Mouse (Mus musculus): ENCODE measurements around the gene Crocc. TPM values are rescaled to one million over a fixed set of nuclear protein-coding genes. Genes with fewer than 3 reads are reported as not detected.

Gene Crocc
- total and polyA plus RNA-seq, 2 experiments from 2014 or later = 4.2 to 22.0 TPM

GRCm38 (mm10) chr4:140975356-140975755 is 85.0 kb downstream of the Crocc start:
- no peak for ATAC-seq (ENCODE audit: low FRiP score)
- no peaks in the 10 kb centered on the region for H3K27me3 ChIP-seq (ENCODE audit: insufficient read depth, low read length)
- H3K4me2 ChIP-seq (ENCODE audit: low read depth, low read length, poor library complexity, severe bottlenecking) = no peak overlapping the region
- WGBS = 99% methylated on average over 7 of the region's 7 CpGs
- H3K27ac ChIP-seq (ENCODE audit: low read depth, low read length) = no peak overlapping the region
- H3K9ac ChIP-seq (replicated peaks; ENCODE audit: low read length, poor library complexity, severe bottlenecking) = no peak overlapping the region
- peaks cover 76% of the 10 kb centered on the region for H3K36me3 ChIP-seq (ENCODE audit: insufficient read depth, low read length)
- no peaks in the 10 kb centered on the region for H3K4me1 ChIP-seq (ENCODE audit: insufficient read depth, low read length)
- no peak for DNase-seq (ENCODE audit: low spot score)
- H3K4me3 ChIP-seq (ENCODE audit: low read depth, low read length) = no peak overlapping the region
- no peak for TF ChIP-seq CTCF (IDR thresholded peaks at IDR 0.05)
- H3K9me3 ChIP-seq (ENCODE audit: low read length) = no peaks in the 10 kb centered on the region

- ATAC-seq (ENCODE audit: low FRiP score) (no peak), DNase-seq (ENCODE audit: low spot score) (no peak)
- 96% methylated on average over 6 of the region's 6 CpGs for WGBS
- H3K4me3 ChIP-seq (ENCODE audit: low read depth, low read length) = no peak overlapping the region
- H3K4me1 ChIP-seq (ENCODE audit: insufficient read depth, low read length) = no peaks in the 10 kb centered on the region
- peaks cover 78% of the 10 kb centered on the region for H3K36me3 ChIP-seq (ENCODE audit: insufficient read depth, low read length)
- no peaks in the 10 kb centered on the region for H3K27me3 ChIP-seq (ENCODE audit: insufficient read depth, low read length)
- no peak overlapping the region for H3K27ac ChIP-seq (ENCODE audit: low read depth, low read length)
- H3K9me3 ChIP-seq (ENCODE audit: low read length) = no peaks in the 10 kb centered on the region
- TF ChIP-seq CTCF (IDR thresholded peaks at IDR 0.05) = no peak
- H3K9ac ChIP-seq (replicated peaks; ENCODE audit: low read length, poor library complexity, severe bottlenecking) = no peak overlapping the region
- H3K4me2 ChIP-seq (ENCODE audit: low read depth, low read length, poor library complexity, severe bottlenecking) = no peak overlapping the region
These were observed 85.9 kb downstream of the Crocc start for GRCm38 (mm10) chr4:140974408-140974807.

- no peak overlapping the region for H3K27ac ChIP-seq (ENCODE audit: low read depth, low read length)
- ATAC-seq (ENCODE audit: low FRiP score) (no peak), DNase-seq (ENCODE audit: low spot score) (no peak)
- no peaks in the 10 kb centered on the region for H3K4me1 ChIP-seq (ENCODE audit: insufficient read depth, low read length)
- no peaks in the 10 kb centered on the region for H3K27me3 ChIP-seq (ENCODE audit: insufficient read depth, low read length)
- H3K36me3 ChIP-seq (ENCODE audit: insufficient read depth, low read length) = peaks cover 71% of the 10 kb centered on the region
- no peak overlapping the region for H3K9ac ChIP-seq (replicated peaks; ENCODE audit: low read length, poor library complexity, severe bottlenecking)
- H3K4me2 ChIP-seq (ENCODE audit: low read depth, low read length, poor library complexity, severe bottlenecking) = no peak overlapping the region
- 85% methylated on average over 13 of the region's 13 CpGs for WGBS
- H3K9me3 ChIP-seq (ENCODE audit: low read length) = no peaks in the 10 kb centered on the region
- no peak for TF ChIP-seq CTCF (IDR thresholded peaks at IDR 0.05)
- no peak overlapping the region for H3K4me3 ChIP-seq (ENCODE audit: low read depth, low read length)
These were observed 88.7 kb downstream of the Crocc start for GRCm38 (mm10) chr4:140971691-140972090.

GRCm38 (mm10) chr4:140967386-140968159 is 92.8 kb downstream of the Crocc start:
- TF ChIP-seq CTCF (IDR thresholded peaks at IDR 0.05) = no peak
- WGBS = 89% methylated on average over 11 of the region's 11 CpGs
- Histone ChIP-seq H3K4me3 (ENCODE audit: low read depth, low read length) (no peak overlapping the region), H3K36me3 (ENCODE audit: insufficient read depth, low read length) (peaks cover 43% of the 10 kb centered on the region), H3K27ac (ENCODE audit: low read depth, low read length) (no peak overlapping the region), H3K27me3 (ENCODE audit: insufficient read depth, low read length) (no peaks in the 10 kb centered on the region), H3K9me3 (ENCODE audit: low read length) (no peaks in the 10 kb centered on the region), H3K4me2 (ENCODE audit: low read depth, low read length, poor library complexity, severe bottlenecking) (no peak overlapping the region), H3K9ac (replicated peaks; ENCODE audit: low read length, poor library complexity, severe bottlenecking) (no peak overlapping the region), H3K4me1 (ENCODE audit: insufficient read depth, low read length) (peaks cover 8% of the 10 kb centered on the region; the same call in 1 of the 2 replicates)
- DNase-seq (ENCODE audit: low spot score) (no peak), ATAC-seq (ENCODE audit: low FRiP score) (no peak)

Other genes with a start within 250 kb of the Crocc start
- 0.14 TPM in 1 of 2 replicates, not detected in the other for gene Padi3, start 249.9 kb downstream of the Crocc start, total RNA-seq (2014; rRNA removed)
- gene Padi3, start 249.9 kb downstream of the Crocc start, polyA plus RNA-seq (2015; fragmentation: Nextera tagmentation; extraction: Ambion mirVana) = not detected in 2 replicates
- 0.14 and 0.16 TPM in 2 replicates for gene Padi1, start 214.8 kb downstream of the Crocc start, total RNA-seq (2014; rRNA removed)
- gene Padi1, start 214.8 kb downstream of the Crocc start, polyA plus RNA-seq (2015; fragmentation: Nextera tagmentation; extraction: Ambion mirVana) = 0.06 TPM in 1 of 2 replicates, not detected in the other
- 3.1 and 7.1 TPM in 2 replicates for gene Padi2, start 154.2 kb downstream of the Crocc start, total RNA-seq (2014; rRNA removed)
- gene Padi2, start 154.2 kb downstream of the Crocc start, polyA plus RNA-seq (2015; fragmentation: Nextera tagmentation; extraction: Ambion mirVana) = 2.7 and 3.3 TPM in 2 replicates
- gene Sdhb, start 99.3 kb downstream of the Crocc start, total RNA-seq (2014; rRNA removed) = 194 and 243 TPM in 2 replicates
- gene Sdhb, start 99.3 kb downstream of the Crocc start, polyA plus RNA-seq (2015; fragmentation: Nextera tagmentation; extraction: Ambion mirVana) = 529 and 575 TPM in 2 replicates
- 379 and 419 TPM in 2 replicates for gene Atp13a2, start 73.7 kb downstream of the Crocc start, total RNA-seq (2014; rRNA removed)
- 182 and 201 TPM in 2 replicates for gene Atp13a2, start 73.7 kb downstream of the Crocc start, polyA plus RNA-seq (2015; fragmentation: Nextera tagmentation; extraction: Ambion mirVana)
- 19.5 and 32.4 TPM in 2 replicates for gene Mfap2, start 50.1 kb downstream of the Crocc start, total RNA-seq (2014; rRNA removed)
- gene Mfap2, start 50.1 kb downstream of the Crocc start, polyA plus RNA-seq (2015; fragmentation: Nextera tagmentation; extraction: Ambion mirVana) = 103 and 104 TPM in 2 replicates
- 51.4 and 54.5 TPM in 2 replicates for gene Necap2, start 17.8 kb upstream of the Crocc start, total RNA-seq (2014; rRNA removed)
- gene Necap2, start 17.8 kb upstream of the Crocc start, polyA plus RNA-seq (2015; fragmentation: Nextera tagmentation; extraction: Ambion mirVana) = 42.2 and 51.1 TPM in 2 replicates
- gene Spata21, start 27.8 kb upstream of the Crocc start, total RNA-seq (2014; rRNA removed) = 0.27 and 4.4 TPM in 2 replicates
- gene Spata21, start 27.8 kb upstream of the Crocc start, polyA plus RNA-seq (2015; fragmentation: Nextera tagmentation; extraction: Ambion mirVana) = 0.25 and 1.4 TPM in 2 replicates
- gene Szrd1, start 79.2 kb upstream of the Crocc start, total RNA-seq (2014; rRNA removed) = 58.7 and 64.3 TPM in 2 replicates
- 13.5 and 16.2 TPM in 2 replicates for gene Szrd1, start 79.2 kb upstream of the Crocc start, polyA plus RNA-seq (2015; fragmentation: Nextera tagmentation; extraction: Ambion mirVana)
- 23.6 and 26.6 TPM in 2 replicates for gene Fbxo42, start 87.4 kb upstream of the Crocc start, total RNA-seq (2014; rRNA removed)
- 16.9 and 17.7 TPM in 2 replicates for gene Fbxo42, start 87.4 kb upstream of the Crocc start, polyA plus RNA-seq (2015; fragmentation: Nextera tagmentation; extraction: Ambion mirVana)
- 4.6 and 6.0 TPM in 2 replicates for gene Rsg1, start 153.4 kb upstream of the Crocc start, total RNA-seq (2014; rRNA removed)
- gene Rsg1, start 153.4 kb upstream of the Crocc start, polyA plus RNA-seq (2015; fragmentation: Nextera tagmentation; extraction: Ambion mirVana) = 5.2 and 5.3 TPM in 2 replicates
- 0.76 and 1.3 TPM in 2 replicates for gene Arhgef19, start 178.9 kb upstream of the Crocc start, total RNA-seq (2014; rRNA removed)
- gene Arhgef19, start 178.9 kb upstream of the Crocc start, polyA plus RNA-seq (2015; fragmentation: Nextera tagmentation; extraction: Ambion mirVana) = 1.1 and 1.3 TPM in 2 replicates
- 3.1 and 3.2 TPM in 2 replicates for gene Epha2, start 240.7 kb upstream of the Crocc start, total RNA-seq (2014; rRNA removed)
- 0.27 and 0.30 TPM in 2 replicates for gene Epha2, start 240.7 kb upstream of the Crocc start, polyA plus RNA-seq (2015; fragmentation: Nextera tagmentation; extraction: Ambion mirVana)